Mouse (Mus musculus) small intestine, adult 2 months (tissue): ENCODE measurements around the gene Hax1.

Experiments used
- CTCF ChIP-seq: fragments of 200-500 bp; IDR thresholded peaks from 2 replicates; pipeline ENCODE4 v1.5.1; 2012; ENCODE audit warnings: low read depth, mild to moderate bottlenecking, control low read depth, inconsistent platforms, low read length, moderate library complexity, mixed read lengths; ENCODE audit not compliant: insufficient replicate concordance, insufficient read length; ENCODE audit errors: extremely low read depth
- POLR2A ChIP-seq: fragments of 200-500 bp; IDR thresholded peaks from 2 replicates; pipeline ENCODE4 v1.6.1; 2012; ENCODE audit warnings: low read depth, mild to moderate bottlenecking, control low read depth, inconsistent platforms, low read length, moderate library complexity

DNA sequence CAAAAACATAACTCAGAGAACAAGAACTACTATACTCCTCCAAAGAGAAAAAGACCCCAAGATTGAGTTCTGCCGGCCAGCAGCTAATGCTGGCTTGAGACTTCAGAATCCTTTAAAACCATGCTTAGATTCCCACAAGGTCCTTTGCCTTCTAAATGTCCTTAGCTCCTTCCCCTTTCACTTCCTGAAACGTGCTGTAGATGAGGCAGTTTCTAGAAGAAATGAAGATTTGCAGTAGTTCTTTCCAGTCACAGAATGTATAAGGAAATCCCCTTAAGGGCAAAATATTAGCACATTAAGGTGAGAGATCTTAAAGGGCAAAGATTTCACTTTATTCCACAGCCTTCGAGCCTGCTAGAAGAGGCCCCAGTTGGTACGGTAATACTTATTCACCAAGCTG is 1.2 kb upstream of the Hax1 start:
- no peak for TF ChIP-seq POLR2A
- TF ChIP-seq CTCF = no peak
